10 mouse cellular contexts compared by ENCODE assay signal in the genomic region with DNA sequence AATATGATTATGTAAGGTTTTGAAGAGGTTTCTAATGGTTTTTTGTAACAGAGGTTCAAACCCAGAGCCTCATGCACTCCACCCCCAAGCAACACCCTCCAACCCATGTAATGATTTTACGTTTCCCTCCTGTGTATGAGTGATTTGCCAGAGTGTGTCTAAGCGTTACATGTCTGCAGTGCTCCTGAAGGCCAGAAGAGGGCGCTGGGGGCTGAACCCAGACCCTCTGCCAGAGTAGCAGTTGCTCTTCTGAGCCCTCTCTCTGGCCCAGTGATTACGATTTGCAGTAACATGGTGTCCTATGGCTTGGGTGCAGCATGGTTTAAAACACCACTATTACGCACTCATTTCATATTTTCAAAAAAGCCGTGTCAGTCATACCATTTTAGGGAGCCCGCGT. TPM values are rescaled to one million over a fixed set of nuclear protein-coding genes. Genes with fewer than 3 reads are reported as not detected.
DNase-seq lines count a peak whose midpoint lies in the region; ATAC-seq and TF ChIP-seq lines count a peak whose summit lies in the region.
"Had no signal": no experiment of that assay in that cellular context is flagged by ENCODE, and none has a peak within 500 bp of the region (broad histone marks: within the 10 kb centered on the region; RNA-seq: fewer than 3 reads in every experiment).

No protein-coding gene starts in this region.

- H3K27ac ChIP-seq in midbrain, embryonic 16.5 days (ENCODE audit: low read length) = no peak overlapping the region
- H3K27ac ChIP-seq: heart, embryonic 13.5 days; neural tube, embryonic 13.5 days had no signal

- DNase-seq in adrenal gland, postnatal 10 days = peak; percentile 38
- DNase-seq in adrenal gland, adult 8-10 months = no peak
- DNase-seq in kidney, postnatal 36 days = peak; percentile 9 to 57
- DNase-seq in kidney, adult 9 months = no peak
- peak; percentile 41 for DNase-seq in induced T-regulatory cell, adult 2 months (ENCODE audit: low read depth)
- DNase-seq in urinary bladder, postnatal 14 days (ENCODE audit: low spot score) = no peak

- no peaks in the 10 kb centered on the region for H3K27me3 ChIP-seq in E14TG2a.4 (ENCODE audit: insufficient read depth, low read length)
- H3K27me3 ChIP-seq in midbrain, embryonic 16.5 days (ENCODE audit: control insufficient read depth, insufficient read depth, low read depth, low read length) = no peaks in the 10 kb centered on the region
- H3K27me3 ChIP-seq: heart, embryonic 13.5 days; neural tube, embryonic 13.5 days had no signal

- no peaks in the 10 kb centered on the region; the same call in 1 of the 2 replicates for H3K4me1 ChIP-seq in E14TG2a.4 (replicated peaks; ENCODE audit: low read depth, low read length)
- H3K4me1 ChIP-seq in midbrain, embryonic 16.5 days (ENCODE audit: control insufficient read depth, insufficient read depth, low read length) = no peaks in the 10 kb centered on the region
- H3K4me1 ChIP-seq: heart, embryonic 13.5 days; neural tube, embryonic 13.5 days had no signal

- WGBS in midbrain, embryonic 16.5 days = 67% methylated on average over 8 of the region's 8 CpGs

- H3K9me3 ChIP-seq in E14TG2a.4 (ENCODE audit: low read length) = no peaks in the 10 kb centered on the region
- H3K9me3 ChIP-seq in midbrain, embryonic 16.5 days (replicated peaks; ENCODE audit: control insufficient read depth, low read length, poor library complexity, severe bottlenecking) = no peaks in the 10 kb centered on the region
- H3K9me3 ChIP-seq: heart, embryonic 13.5 days; neural tube, embryonic 13.5 days had no signal

- no peak for ATAC-seq in midbrain, embryonic 16.5 days

- H3K4me3 ChIP-seq in E14TG2a.4 (replicated peaks; ENCODE audit: low read length) = no peak overlapping the region
- H3K4me3 ChIP-seq in midbrain, embryonic 16.5 days (ENCODE audit: low read depth, low read length) = no peak overlapping the region
- H3K4me3 ChIP-seq: heart, embryonic 13.5 days; neural tube, embryonic 13.5 days had no signal

- H3K36me3 ChIP-seq in E14TG2a.4 (ENCODE audit: insufficient read depth, low read length) = no peaks in the 10 kb centered on the region
- peaks cover 32% of the 10 kb centered on the region for H3K36me3 ChIP-seq in midbrain, embryonic 16.5 days (ENCODE audit: control insufficient read depth, insufficient read depth, low read length)

- H3K4me2 ChIP-seq in midbrain, embryonic 16.5 days (ENCODE audit: low read length) = no peak overlapping the region
- H3K4me2 ChIP-seq: heart, embryonic 13.5 days; neural tube, embryonic 13.5 days had no signal

- peak; percentile 69 for TF ChIP-seq CTCF in E14TG2a.4 (conservative IDR thresholded peaks at IDR 0.05; ENCODE audit: low read length)

- no peak overlapping the region for H3K9ac ChIP-seq in midbrain, embryonic 16.5 days (ENCODE audit: low read depth, low read length)
- H3K9ac ChIP-seq: heart, embryonic 13.5 days; neural tube, embryonic 13.5 days had no signal

RNA-seq across cellular contexts. Expression of gene Rnps1, which starts 23.2 kb away (rescaled TPM):
- 100 to 1,000 TPM in 1 of 2 experiments, 10 to 100 TPM in 1; 79.5 to 103 TPM for total RNA-seq in adrenal gland, postnatal 10 days (2021)
- 10 to 100 TPM; 62.8 to 84.3 (median 75.4) TPM for total RNA-seq in adrenal gland, adult 8-10 months (2022)
- 357 and 365 TPM in 2 replicates for polyA plus RNA-seq in midbrain, embryonic 16.5 days (2015; fragmentation: Nextera tagmentation; extraction: Ambion mirVana)

RNA-seq across cellular contexts. Expression of gene Eci1, which starts 35.3 kb away (rescaled TPM):
- total RNA-seq in adrenal gland, postnatal 10 days (2021) = 100 to 1,000 TPM; 654 to 683 TPM
- 100 to 1,000 TPM; 142 to 242 (median 189) TPM for total RNA-seq in adrenal gland, adult 8-10 months (2022)
- polyA plus RNA-seq in midbrain, embryonic 16.5 days (2015; fragmentation: Nextera tagmentation; extraction: Ambion mirVana) = 34.2 and 34.4 TPM in 2 replicates

RNA-seq across cellular contexts. Expression of gene Abca3, which starts 39.4 kb away (rescaled TPM):
- total RNA-seq in adrenal gland, postnatal 10 days (2021) = 10 to 100 TPM; 21.8 to 28.3 TPM
- total RNA-seq in adrenal gland, adult 8-10 months (2022) = 10 to 100 TPM; 28.4 to 43.3 (median 35.8) TPM
- polyA plus RNA-seq in midbrain, embryonic 16.5 days (2015; fragmentation: Nextera tagmentation; extraction: Ambion mirVana) = 35.0 and 37.6 TPM in 2 replicates

RNA-seq across cellular contexts. Expression of gene Abca17, which starts 40.3 kb away (rescaled TPM):
- under 1 TPM in 1 of 2 experiments, not detected in 1; 0.09 TPM for total RNA-seq in adrenal gland, postnatal 10 days (2021)
- under 1 TPM in 3 of 4 experiments, not detected in 1; 0.09 to 0.12 (median 0.11) TPM for total RNA-seq in adrenal gland, adult 8-10 months (2022)
- polyA plus RNA-seq in midbrain, embryonic 16.5 days (2015; fragmentation: Nextera tagmentation; extraction: Ambion mirVana) = 0.55 and 0.83 TPM in 2 replicates

RNA-seq across cellular contexts. Expression of gene Dnase1l2, which starts 51.8 kb away (rescaled TPM):
- 1 to 10 TPM in 1 of 2 experiments, under 1 TPM in 1; 0.96 to 3.0 TPM for total RNA-seq in adrenal gland, postnatal 10 days (2021)
- total RNA-seq in adrenal gland, adult 8-10 months (2022) = 1 to 10 TPM; 2.3 to 7.2 (median 3.5) TPM
- polyA plus RNA-seq in midbrain, embryonic 16.5 days (2015; fragmentation: Nextera tagmentation; extraction: Ambion mirVana) = 7.9 and 9.9 TPM in 2 replicates

Comparison
In these comparisons a context has a peak if more than half of its experiments do, and no peak if none do; other contexts are left out.
1. DNase-seq: peak in adrenal gland, postnatal 10 days (single experiment), kidney, postnatal 36 days (2 of 2) and induced T-regulatory cell, adult 2 months (single experiment); none in adrenal gland, adult 8-10 months (single experiment), kidney, adult 9 months (single experiment) and urinary bladder, postnatal 14 days (single experiment).